Mouse (Mus musculus) small intestine, adult 2 months (tissue): ENCODE results near the gene Fntb.

Experiments
- CTCF ChIP-seq: fragments of 200-500 bp; IDR thresholded peaks from 2 replicates; pipeline ENCODE4 v1.5.1; 2012; ENCODE audit warnings: low read depth, mild to moderate bottlenecking, control low read depth, inconsistent platforms, low read length, moderate library complexity, mixed read lengths; ENCODE audit not compliant: insufficient replicate concordance, insufficient read length; ENCODE audit errors: extremely low read depth
- POLR2A ChIP-seq: fragments of 200-500 bp; IDR thresholded peaks from 2 replicates; pipeline ENCODE4 v1.6.1; 2012; ENCODE audit warnings: low read depth, mild to moderate bottlenecking, control low read depth, inconsistent platforms, low read length, moderate library complexity

DNA sequence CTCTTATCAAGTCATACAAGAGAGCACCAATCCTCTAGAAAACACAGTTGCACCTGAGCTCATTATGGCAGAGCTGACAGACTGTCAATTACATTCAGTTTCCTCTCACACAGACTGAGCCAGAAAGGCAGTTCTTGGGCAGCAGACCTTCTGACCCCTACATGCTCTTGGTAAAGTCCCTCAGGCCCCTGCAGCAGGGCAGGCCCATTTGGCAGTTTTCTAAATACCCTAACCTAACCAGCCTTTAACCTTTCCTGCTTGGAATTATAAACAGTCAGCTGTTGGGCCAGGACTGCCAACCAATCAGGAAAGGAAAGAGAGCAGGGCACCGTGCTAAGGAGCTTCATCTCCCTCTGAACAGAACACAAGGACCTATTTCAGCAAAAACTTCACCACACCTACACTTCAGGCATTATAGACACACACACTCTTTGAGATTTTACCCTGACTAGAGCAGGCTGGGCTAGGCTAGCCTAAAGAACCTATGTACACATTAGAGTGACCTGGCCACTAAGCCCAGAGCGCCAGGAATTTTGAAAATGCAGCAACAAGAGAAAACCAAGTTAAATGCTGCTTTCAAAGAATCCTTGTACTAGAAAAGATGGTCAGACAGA lies 188.5 kb downstream of the Fntb start:
- no peak for TF ChIP-seq POLR2A
- TF ChIP-seq CTCF: no peak
